Mouse (Mus musculus) heart, adult 2 months (tissue): ENCODE measurements around the gene Pdzd2. TPM values are rescaled to one million over a fixed set of nuclear protein-coding genes. Genes with fewer than 3 reads are reported as not detected.
A peak's percentile ranks its signal among the peaks of the same experiment; 100 is the strongest.

ENCODE experiments used
- DNase-seq, 2 experiments: peaks; one replicate each; pipeline ENCODE4 v3.0.0; 2021
- H3K27ac ChIP-seq: fragments of 200-600 bp; 2 replicates; pipeline ENCODE4 v1.8.1; 2022
- H3K27me3 ChIP-seq: fragments of 200-500 bp; 2 replicates; pipeline ENCODE4 v1.6.1; 2012; ENCODE audit warnings: mild to moderate bottlenecking, low read length, inconsistent platforms, mixed read lengths; ENCODE audit not compliant: control insufficient read depth, insufficient read depth
- H3K36me3 ChIP-seq: fragments of 200-500 bp; 2 replicates; pipeline ENCODE4 v1.6.1; 2012; ENCODE audit warnings: low read length, inconsistent platforms; ENCODE audit not compliant: control insufficient read depth, insufficient read depth
- H3K4me1 ChIP-seq: fragments of 200-500 bp; 2 replicates; pipeline ENCODE4 v1.6.1; 2011; ENCODE audit warnings: low read length; ENCODE audit not compliant: control insufficient read depth, insufficient read depth
- H3K4me3 ChIP-seq: fragments of 200-600 bp; 2 replicates; pipeline ENCODE4 v1.8.1; 2022
- H3K79me2 ChIP-seq: fragments of 200-500 bp; replicated peaks from 2 replicates; pipeline ENCODE4 v1.6.1; 2012; ENCODE audit warnings: mild to moderate bottlenecking, inconsistent platforms, low read length, moderate library complexity, mixed read lengths; ENCODE audit not compliant: control insufficient read depth, insufficient read depth
- H3K9ac ChIP-seq: fragments of 200-500 bp; 2 replicates; pipeline ENCODE4 v1.6.1; 2012; ENCODE audit warnings: low read depth, mild to moderate bottlenecking, control low read depth, inconsistent platforms, low read length, mixed read lengths
- CTCF ChIP-seq: fragments of 200-600 bp; IDR thresholded peaks from 2 replicates; pipeline ENCODE4 v1.8.1; 2022; ENCODE audit warnings: antibody characterized with exemption, mild to moderate bottlenecking, moderate library complexity
- EP300 ChIP-seq: fragments of 200-500 bp; IDR thresholded peaks from 2 replicates; pipeline ENCODE4 v1.6.1; 2011; ENCODE audit warnings: low read depth, low read length, control low read depth; ENCODE audit not compliant: insufficient read depth
- POLR2A ChIP-seq: fragments of 200-500 bp; IDR thresholded peaks from 2 replicates; pipeline ENCODE4 v1.6.1; 2011; ENCODE audit warnings: mild to moderate bottlenecking, low read depth, low read length, control low read depth; ENCODE audit not compliant: insufficient read depth
- WGBS: fragments of 180-500 bp; shearing (Covaris S2); methylation state at CpG from one replicate; pipeline ENCODE4 v1.1.7; 2018; 5-methylcytosine and 5-hydroxymethylcytosine counted together
- intact Hi-C: fragments of 180-260 bp; cut with DNase I; formaldehyde crosslinking; loops from one replicate; pipeline ENCODE4 v1.15.1; 2025
- polyA plus RNA-seq: library from polyadenylated mRNA; depleted of rRNA; stranded (reverse); fragments of >200 nt; gene quantifications from 2 replicates; pipeline ENCODE4 v1.2.3, GENCODE M21; 2012
- total RNA-seq, 2 experiments: library from RNA; stranded (reverse); gene quantifications; 2 replicates each; pipeline ENCODE4 v1.2.3; 2021

The Pdzd2 gene
- total and polyA plus RNA-seq, 3 experiments, result 15.0 to 83.9 (median 78.9) TPM

DNA sequence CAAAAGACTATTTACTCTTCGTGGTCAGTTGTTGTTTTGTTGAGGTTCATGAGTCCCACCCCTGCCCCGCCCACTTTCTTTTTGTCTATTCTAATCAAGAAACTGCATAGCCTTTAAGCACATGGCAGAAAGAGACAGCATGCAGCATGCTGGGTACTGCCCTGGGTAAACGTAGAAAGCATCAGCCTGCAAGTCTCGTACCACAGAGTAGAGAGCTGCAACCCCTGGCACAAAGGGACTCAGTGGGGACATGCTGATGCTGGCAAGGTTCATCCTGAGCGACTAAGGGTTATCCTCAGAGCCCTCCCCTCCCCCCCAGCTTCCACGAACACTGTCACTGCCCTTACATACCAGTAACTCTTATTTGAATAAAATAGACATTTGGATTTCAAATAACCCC lies 114.2 kb downstream of the Pdzd2 start:
- Histone ChIP-seq H3K4me1 (no peaks in the 10 kb centered on the region), H3K4me3 (no peak overlapping the region), H3K27me3 (no peaks in the 10 kb centered on the region), H3K9ac (no peak overlapping the region), H3K79me2 (no peaks in the 10 kb centered on the region), H3K36me3 (no peaks in the 10 kb centered on the region), H3K27ac (no peak overlapping the region)
- DNase-seq, result no peak
- intact Hi-C loops, result no loop called here
- TF ChIP-seq EP300 (no peak), POLR2A (no peak), CTCF (no peak)
- 78% methylated on average over 6 of the region's 6 CpGs for WGBS

- intact Hi-C loops, result no loop called here
- 96% methylated on average over 4 of the region's 4 CpGs for WGBS
- no peak for TF ChIP-seq EP300
- TF ChIP-seq POLR2A, result no peak
- peak; percentile 27; the same call in 1 of the 2 replicates for TF ChIP-seq CTCF
- Histone ChIP-seq H3K27ac (no peak overlapping the region), H3K36me3 (no peaks in the 10 kb centered on the region), H3K9ac (no peak overlapping the region), H3K4me1 (no peaks in the 10 kb centered on the region), H3K79me2 (no peaks in the 10 kb centered on the region), H3K4me3 (no peak overlapping the region), H3K27me3 (no peaks in the 10 kb centered on the region)
- no peak for DNase-seq
Measured at GRCm38 (mm10) chr15:12623521-12623920, 116.2 kb downstream of the Pdzd2 start.

GRCm38 (mm10) chr15:12622701-12623100 lies 117.0 kb downstream of the Pdzd2 start:
- 91% methylated on average over 5 of the region's 5 CpGs for WGBS
- Histone ChIP-seq H3K27ac (no peak overlapping the region; the same call in 1 of the 2 replicates), H3K4me3 (no peak overlapping the region), H3K27me3 (no peaks in the 10 kb centered on the region), H3K36me3 (no peaks in the 10 kb centered on the region), H3K79me2 (no peaks in the 10 kb centered on the region), H3K4me1 (no peaks in the 10 kb centered on the region; the same call in 1 of the 2 replicates), H3K9ac (no peak overlapping the region)
- DNase-seq, result no peak
- TF ChIP-seq CTCF, result no peak
- TF ChIP-seq POLR2A, result no peak
- no peak for TF ChIP-seq EP300
- intact Hi-C loops, result no loop called here

DNA sequence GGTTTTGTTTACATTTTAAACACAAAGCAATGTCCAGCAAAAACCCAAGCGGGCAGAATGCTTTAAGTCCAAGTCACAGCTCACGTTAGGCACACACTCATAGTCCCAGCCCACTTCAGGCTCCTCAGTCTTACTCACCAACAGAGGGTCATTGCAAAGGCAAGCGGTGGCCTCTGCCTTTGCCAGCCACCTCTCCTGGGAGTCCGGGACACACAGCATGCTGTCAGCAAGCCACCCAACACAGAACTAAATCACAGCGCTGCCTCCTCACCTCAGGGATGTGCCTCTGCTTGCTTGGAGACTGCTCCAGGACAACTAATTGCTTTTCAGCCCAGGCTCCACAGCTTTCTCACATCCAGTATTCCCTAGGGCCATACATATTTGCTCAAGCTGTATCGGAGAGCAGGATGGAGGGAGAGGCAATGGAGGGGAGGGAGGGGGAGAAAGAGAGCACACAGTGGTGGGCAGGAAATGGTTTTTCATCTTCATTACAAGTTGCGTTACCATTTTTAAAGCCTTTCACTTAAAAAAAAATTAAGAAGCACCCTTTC lies 117.6 kb downstream of the Pdzd2 start:
- Histone ChIP-seq H3K4me1 (peaks cover 3% of the 10 kb centered on the region), H3K27me3 (no peaks in the 10 kb centered on the region), H3K36me3 (no peaks in the 10 kb centered on the region), H3K27ac (no peak overlapping the region; the same call in 1 of the 2 replicates), H3K79me2 (no peaks in the 10 kb centered on the region), H3K4me3 (no peak overlapping the region), H3K9ac (no peak overlapping the region)
- intact Hi-C loops, result no loop called here
- TF ChIP-seq POLR2A (0 out of 2 replicates have a peak, but pooled peaks have one; percentile 22), EP300 (no peak)
- DNase-seq, result peak; percentile 17 to 32
- WGBS, result 68% methylated on average over 7 of the region's 7 CpGs

DNA sequence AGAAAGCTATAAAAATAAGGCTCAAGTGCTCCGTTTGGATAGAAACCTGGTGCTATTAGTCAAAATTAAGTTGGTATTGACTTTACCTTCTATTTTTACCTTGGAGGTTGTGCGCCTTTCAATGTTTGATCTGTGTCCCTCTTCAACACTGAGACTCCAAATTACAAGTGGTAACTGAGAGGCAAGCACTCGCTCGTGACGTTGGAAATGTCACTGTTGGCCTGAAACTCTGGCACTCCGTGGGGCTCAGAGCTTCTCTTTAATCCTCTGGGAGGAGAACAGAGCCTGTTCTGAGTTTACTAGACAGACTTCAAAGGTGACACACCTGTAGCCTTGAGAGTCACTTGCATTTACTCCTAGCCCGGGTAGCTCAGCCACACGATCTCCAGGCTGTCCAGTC lies 120.5 kb downstream of the Pdzd2 start:
- peaks cover 4% of the 10 kb centered on the region for H3K4me1 ChIP-seq
- H3K27ac ChIP-seq, result no peak overlapping the region
- H3K36me3 ChIP-seq, result no peaks in the 10 kb centered on the region
- H3K27me3 ChIP-seq, result no peaks in the 10 kb centered on the region
- no peak overlapping the region for H3K4me3 ChIP-seq
- TF ChIP-seq POLR2A, result no peak
- TF ChIP-seq EP300, result no peak
- TF ChIP-seq CTCF, result no peak
- no peak overlapping the region for H3K9ac ChIP-seq
- intact Hi-C loops, result no loop called here
- DNase-seq, result no peak
- 86% methylated on average over 8 of the region's 8 CpGs for WGBS
- H3K79me2 ChIP-seq, result no peaks in the 10 kb centered on the region

DNA sequence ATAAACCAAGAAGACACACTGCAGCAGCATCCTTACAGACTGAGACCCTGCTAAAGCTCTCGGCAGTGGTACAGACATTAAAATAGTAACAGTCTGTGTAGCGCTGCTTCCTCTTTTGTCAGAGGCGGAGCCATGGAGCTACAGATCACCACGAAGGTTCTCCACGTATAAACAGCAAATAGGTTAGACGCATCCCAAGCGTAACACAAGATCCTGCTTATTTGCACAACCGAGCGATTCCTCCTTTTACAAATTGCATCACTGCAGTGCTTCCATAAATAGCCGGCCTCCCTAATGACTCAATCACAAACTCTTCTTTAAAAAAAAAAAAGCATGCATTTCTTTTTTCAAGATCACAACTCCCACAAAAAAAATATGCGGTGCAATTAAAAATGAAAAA lies 122.1 kb downstream of the Pdzd2 start:
- no peak for DNase-seq
- H3K27ac ChIP-seq, result no peak overlapping the region
- intact Hi-C loops, result no loop called here
- TF ChIP-seq EP300 (no peak), POLR2A (no peak), CTCF (no peak)
- no peak overlapping the region for H3K9ac ChIP-seq
- no peaks in the 10 kb centered on the region for H3K79me2 ChIP-seq
- no peaks in the 10 kb centered on the region for H3K27me3 ChIP-seq
- H3K4me1 ChIP-seq, result peaks cover 5% of the 10 kb centered on the region
- no peaks in the 10 kb centered on the region for H3K36me3 ChIP-seq
- WGBS, result 51% methylated on average over 11 of the region's 11 CpGs
- no peak overlapping the region for H3K4me3 ChIP-seq
